Mouse (Mus musculus): ENCODE results near the gene Gm5901.

- TF ChIP-seq POLR2A (IDR thresholded peaks at IDR 0.05; ENCODE audit: control insufficient read depth, low read depth, low read length) (no peak), CTCF (IDR thresholded peaks at IDR 0.05; ENCODE audit: control insufficient read depth, insufficient read depth, insufficient replicate concordance, low read depth, low read length) (no peak)
These were observed 13.1 kb upstream of the Gm5901 start for GRCm38 (mm10) chr7:105361713-105362112.
